Mouse (Mus musculus) hindbrain, embryonic 12.5 days (tissue): ENCODE measurements around the gene 1700013G24Rik. TPM values are rescaled to one million over a fixed set of nuclear protein-coding genes. Genes with fewer than 3 reads are reported as not detected.

Experiments used
- polyA plus RNA-seq: library from polyadenylated mRNA; unstranded; fragments of >200 nt; fragmentation: Nextera tagmentation; extraction: Ambion mirVana; gene quantifications from 2 replicates; pipeline ENCODE4 v1.2.1, GENCODE M21; 2016

The 1700013G24Rik gene
- polyA plus RNA-seq, 1 experiment from 2014 or later = not detected

Other genes with a start within 250 kb of the 1700013G24Rik start
- gene Wnt4, start 175.8 kb upstream of the 1700013G24Rik start, polyA plus RNA-seq = 3.7 and 5.0 TPM in 2 replicates
- 666 and 694 TPM in 2 replicates for gene Cdc42, start 95.6 kb upstream of the 1700013G24Rik start, polyA plus RNA-seq
- gene Cela3a, start 43.5 kb upstream of the 1700013G24Rik start, polyA plus RNA-seq = not detected in 2 replicates
- not detected in 2 replicates for gene Cela3b, start 22.7 kb upstream of the 1700013G24Rik start, polyA plus RNA-seq
- 14.7 and 15.0 TPM in 2 replicates for gene Hspg2, start 15.5 kb downstream of the 1700013G24Rik start, polyA plus RNA-seq
- 1.5 TPM in 1 of 2 replicates, not detected in the other for gene Ldlrad2, start 121.3 kb downstream of the 1700013G24Rik start, polyA plus RNA-seq
- gene Usp48, start 140.5 kb downstream of the 1700013G24Rik start, polyA plus RNA-seq = 85.9 and 86.7 TPM in 2 replicates
- 17.1 and 19.8 TPM in 2 replicates for gene Rap1gap, start 211.4 kb downstream of the 1700013G24Rik start, polyA plus RNA-seq